Mouse (Mus musculus): ENCODE results near the gene Arrdc2.

DNA sequence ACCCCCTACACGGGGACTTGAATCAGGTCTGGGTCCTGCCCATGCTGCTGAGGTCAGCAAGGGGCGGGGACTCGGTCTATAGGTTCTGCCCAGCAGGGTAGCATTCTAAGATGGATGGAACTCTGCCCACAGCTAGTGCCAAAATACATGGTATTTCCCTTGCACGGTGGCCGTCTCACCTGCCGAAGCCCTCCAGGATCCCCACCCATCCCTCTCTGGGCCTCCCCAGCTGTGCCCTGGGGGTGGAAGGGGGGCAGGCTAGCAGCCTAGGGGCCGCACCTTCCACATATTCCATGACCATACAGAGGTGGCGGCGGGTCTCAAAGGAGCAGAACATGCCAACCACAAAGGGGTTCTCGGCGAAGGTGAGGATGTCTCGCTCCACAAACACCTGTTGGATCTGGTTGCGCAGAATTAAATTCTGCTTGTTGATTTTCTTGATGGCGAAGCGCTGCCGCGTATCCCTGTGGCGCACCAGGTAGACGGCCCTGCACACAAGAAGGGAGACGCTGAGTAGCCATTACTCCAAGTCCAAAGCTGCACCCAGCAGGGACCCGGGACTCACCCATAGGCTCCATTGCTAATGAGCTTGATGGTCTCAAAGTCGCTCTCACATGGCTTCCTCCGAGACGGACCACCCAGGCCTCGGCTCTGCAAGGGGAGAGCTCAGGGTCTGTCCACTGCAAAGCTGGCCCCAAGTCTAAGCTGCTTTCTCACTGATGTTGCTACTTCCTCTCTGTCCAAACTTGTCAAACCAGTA lies 53.0 kb downstream of the Arrdc2 start:
- TF ChIP-seq FLI1 (IDR thresholded peaks at IDR 0.05; ENCODE audit: low read length), result no peak
- no peak for TF ChIP-seq GATA1 (IDR thresholded peaks at IDR 0.05; ENCODE audit: borderline replicate concordance, low read length)
